Mouse (Mus musculus): Measurements from ENCODE around the gene Gm9970. TPM values are rescaled to one million over a fixed set of nuclear protein-coding genes. Genes with fewer than 3 reads are reported as not detected.

The Gm9970 gene
- polyA plus RNA-seq, 1 experiment: 0.54 TPM

DNA sequence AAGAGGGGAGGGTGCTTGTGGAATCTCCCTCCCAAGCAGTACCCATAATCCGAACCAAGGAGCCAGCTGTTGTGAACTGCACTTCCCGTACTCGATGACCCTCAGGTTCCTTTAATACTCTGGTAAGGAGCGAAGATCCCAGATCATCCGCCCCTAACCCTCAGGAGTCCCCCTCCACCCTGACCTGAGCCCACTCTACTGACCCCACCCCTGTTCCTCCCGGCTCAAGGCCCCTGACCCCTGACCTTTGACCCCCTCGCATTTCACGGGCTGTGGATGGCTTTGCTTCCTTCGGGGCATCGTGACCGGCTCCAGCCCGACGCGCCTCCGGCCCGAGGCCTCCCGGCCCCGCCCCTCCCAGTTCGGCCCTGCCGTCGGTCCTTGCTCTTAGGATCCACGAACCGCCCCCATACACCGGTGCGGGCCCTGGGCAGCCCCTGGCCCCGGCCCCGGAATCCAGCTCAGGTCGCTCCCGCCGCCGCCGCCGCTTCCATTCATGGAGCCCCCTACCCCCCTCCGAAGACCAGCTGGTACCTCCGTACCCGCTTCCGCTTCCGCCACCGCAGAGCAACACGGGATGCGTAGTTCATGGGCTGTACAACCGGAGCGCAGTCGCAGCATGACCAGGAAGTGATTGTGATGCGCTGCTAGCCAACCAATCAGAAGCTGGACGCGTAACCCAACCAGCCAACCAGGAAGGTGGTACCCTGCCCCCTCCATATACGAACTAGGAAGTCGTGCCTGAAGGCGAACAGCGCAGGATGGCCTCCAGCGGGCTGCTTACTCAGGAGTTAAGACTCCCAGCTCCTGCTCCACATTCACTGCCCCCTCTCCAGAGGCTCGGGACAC lies 39.1 kb downstream of the Gm9970 start, which contains the start of gene Zfp513:
Zfp513 (minus strand) TSS at position 562 of the 849 bp plus-strand sequence.
- no peak for TF ChIP-seq GATA1 (IDR thresholded peaks at IDR 0.05; ENCODE audit: low read length)

DNA sequence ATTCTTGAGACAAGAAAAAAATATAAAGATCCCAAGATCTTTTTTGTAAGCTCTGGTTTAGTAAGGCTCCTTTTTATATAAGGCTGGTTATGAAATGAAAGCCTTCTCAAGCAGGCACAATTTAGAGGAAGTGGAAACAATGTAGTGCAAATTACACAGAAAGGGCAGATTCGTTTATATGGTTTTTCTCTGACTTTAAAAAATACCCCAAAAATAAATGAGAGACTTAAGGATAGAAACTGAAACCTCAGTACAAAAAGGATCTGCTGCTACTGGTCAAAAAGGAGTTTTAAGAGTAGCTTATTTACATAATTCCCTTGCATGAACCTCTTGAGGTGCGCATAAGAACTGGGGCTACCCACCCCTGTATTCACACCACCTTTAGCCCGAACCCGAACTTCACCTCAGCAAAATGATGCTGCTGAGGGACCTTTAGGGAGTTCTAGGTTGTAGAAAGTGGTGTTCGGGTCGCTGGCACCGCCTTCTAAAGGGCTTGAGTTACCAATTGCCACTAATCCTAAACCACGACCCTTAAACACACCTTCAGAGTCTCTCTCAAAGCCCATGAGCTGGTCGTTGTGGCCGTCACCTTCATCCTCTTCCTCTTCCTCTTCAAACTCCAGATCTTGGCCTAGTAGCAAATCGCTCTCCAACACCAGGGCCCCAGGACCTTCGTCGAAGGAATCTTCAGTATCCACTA lies 39.8 kb downstream of the Gm9970 start:
- no peak for TF ChIP-seq GATA1 (IDR thresholded peaks at IDR 0.05; ENCODE audit: low read length)

- no peak for TF ChIP-seq GATA1 (IDR thresholded peaks at IDR 0.05; ENCODE audit: low read length)
These were observed 40.7 kb downstream of the Gm9970 start for GRCm38 (mm10) chr5:31200327-31200768.

DNA sequence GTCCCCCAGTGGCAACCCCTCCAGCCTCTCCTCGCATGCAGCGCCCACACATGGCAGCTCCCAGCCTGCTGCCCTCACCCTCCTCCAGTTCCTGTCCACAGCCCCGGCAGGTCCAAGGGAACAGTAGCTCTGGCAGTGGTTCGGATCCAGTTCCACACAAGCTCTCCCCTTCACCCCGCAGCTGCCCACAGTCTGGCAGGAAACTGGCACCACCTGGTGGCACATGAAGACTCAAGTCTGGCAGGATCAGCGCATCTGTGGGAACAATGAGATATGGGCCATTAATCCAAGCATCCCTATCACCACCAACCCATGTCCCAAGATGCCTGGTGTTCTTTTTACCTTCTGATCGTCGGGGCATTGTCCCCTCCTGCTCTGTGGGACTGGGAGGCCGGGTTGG lies 41.1 kb downstream of the Gm9970 start:
- TF ChIP-seq GATA1 (IDR thresholded peaks at IDR 0.05; ENCODE audit: low read length): no peak

DNA sequence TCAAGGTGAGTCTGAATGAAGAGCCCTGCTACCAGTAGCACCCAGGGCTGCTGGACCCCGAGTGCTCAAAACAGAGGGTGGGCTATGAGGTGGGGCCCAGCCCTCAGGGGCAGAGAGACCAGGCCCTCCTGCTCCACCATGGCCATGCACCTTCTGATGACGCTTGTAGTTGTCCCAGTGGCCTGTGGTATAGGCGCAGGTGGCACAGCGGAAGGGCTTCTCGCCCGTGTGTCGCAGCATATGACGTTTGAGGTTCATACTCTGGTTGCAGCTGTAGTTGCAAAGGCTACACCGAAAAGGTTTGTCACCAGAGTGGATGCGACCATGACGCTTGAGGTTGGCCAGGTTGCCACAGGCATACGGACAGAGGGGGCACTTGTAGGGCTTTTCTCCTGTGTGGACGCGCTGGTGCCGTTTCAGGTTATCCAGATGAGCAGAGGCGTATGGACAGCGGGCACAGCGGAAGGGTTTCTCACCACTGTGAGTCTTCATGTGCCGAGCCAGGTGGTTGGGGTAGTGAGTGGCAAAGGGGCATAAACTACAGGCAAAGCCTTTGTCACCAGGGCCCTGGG lies 41.6 kb downstream of the Gm9970 start:
- no peak for TF ChIP-seq GATA1 (IDR thresholded peaks at IDR 0.05; ENCODE audit: low read length)

DNA sequence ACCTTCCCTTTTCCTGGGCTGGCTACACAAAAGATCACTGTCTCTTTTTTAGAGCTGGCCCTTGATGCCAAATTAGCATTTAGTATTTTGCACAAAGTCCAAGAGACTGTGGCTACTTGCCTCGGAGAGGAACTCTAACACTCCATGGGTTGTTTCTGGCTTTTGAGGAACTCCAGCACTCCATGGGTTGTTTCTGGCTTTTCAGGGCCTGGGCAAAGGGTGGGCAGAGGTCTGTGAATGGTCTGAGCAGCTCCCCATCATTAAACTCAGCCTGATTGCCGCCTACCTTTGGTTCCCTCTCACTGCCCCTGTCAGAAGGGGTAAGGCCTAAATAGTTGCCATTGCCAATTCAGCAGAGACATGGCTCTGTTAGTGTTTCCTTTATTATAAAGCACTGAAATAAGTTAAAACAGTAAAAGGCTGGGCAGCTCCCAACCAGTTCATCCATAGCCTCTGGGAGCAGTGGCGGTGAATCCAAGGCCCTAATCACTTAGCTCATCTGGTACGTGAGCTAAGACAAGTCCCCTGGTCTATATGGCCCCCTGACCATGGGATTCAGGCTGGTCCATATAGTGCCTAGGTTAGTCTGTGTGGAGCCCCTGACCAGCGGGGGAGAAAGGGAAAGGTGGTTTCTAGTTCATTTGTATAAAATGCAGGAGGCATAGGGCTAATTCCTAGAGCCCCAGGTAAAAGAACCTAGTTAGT lies 42.3 kb downstream of the Gm9970 start:
- TF ChIP-seq GATA1 (IDR thresholded peaks at IDR 0.05; ENCODE audit: low read length): no peak

- TF ChIP-seq GATA1 (IDR thresholded peaks at IDR 0.05; ENCODE audit: low read length): no peak
These were observed 42.9 kb downstream of the Gm9970 start for GRCm38 (mm10) chr5:31198170-31198569.

- TF ChIP-seq GATA1 (IDR thresholded peaks at IDR 0.05; ENCODE audit: low read length): no peak
These were observed 44.0 kb downstream of the Gm9970 start for GRCm38 (mm10) chr5:31197072-31197471.

DNA sequence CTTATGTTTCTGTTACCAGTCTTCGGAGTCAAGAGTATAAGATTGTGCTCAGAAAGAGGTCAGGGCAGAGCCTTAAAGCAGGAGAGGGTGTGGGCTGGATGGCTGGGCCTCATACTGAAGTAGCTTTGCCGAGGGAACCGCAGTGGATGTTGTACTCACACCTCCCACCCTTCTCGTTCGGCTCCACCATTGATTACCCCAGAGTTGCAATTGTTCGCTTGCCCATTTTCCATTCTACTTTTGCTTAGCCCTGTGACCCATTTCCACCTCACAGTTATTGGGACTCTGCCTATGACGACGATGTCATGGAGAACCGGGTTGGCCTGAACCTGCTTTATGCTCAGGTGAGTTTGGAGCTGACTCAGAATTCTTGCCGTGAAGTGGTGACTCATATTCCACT lies 44.8 kb downstream of the Gm9970 start:
- TF ChIP-seq GATA1 (IDR thresholded peaks at IDR 0.05; ENCODE audit: low read length): no peak

DNA sequence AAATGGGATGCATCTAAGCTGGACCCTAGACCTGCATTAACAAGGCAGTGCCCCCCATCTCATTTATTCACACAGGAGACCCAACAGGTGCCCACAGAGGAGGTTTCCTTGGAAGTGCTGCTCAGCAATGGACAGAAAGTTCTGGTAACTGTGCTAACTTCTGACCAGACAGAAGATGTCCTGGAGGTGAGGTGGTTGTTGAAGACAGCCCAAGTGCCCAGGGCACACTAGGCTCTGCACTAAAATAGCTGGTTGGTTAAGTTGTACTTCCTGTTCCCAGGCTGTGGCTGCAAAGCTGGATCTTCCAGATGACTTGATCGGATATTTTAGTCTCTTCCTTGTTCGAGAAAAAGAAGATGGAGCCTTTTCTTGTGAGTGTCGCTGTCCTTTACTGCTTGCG lies 45.4 kb downstream of the Gm9970 start:
- no peak for TF ChIP-seq GATA1 (IDR thresholded peaks at IDR 0.05; ENCODE audit: low read length)

- TF ChIP-seq GATA1 (IDR thresholded peaks at IDR 0.05; ENCODE audit: low read length): no peak
These were observed 46.2 kb downstream of the Gm9970 start for GRCm38 (mm10) chr5:31194486-31195485.

GRCm38 (mm10) chr5:31193631-31194281 lies 47.3 kb downstream of the Gm9970 start:
- TF ChIP-seq GATA1 (IDR thresholded peaks at IDR 0.05; ENCODE audit: low read length): no peak

DNA sequence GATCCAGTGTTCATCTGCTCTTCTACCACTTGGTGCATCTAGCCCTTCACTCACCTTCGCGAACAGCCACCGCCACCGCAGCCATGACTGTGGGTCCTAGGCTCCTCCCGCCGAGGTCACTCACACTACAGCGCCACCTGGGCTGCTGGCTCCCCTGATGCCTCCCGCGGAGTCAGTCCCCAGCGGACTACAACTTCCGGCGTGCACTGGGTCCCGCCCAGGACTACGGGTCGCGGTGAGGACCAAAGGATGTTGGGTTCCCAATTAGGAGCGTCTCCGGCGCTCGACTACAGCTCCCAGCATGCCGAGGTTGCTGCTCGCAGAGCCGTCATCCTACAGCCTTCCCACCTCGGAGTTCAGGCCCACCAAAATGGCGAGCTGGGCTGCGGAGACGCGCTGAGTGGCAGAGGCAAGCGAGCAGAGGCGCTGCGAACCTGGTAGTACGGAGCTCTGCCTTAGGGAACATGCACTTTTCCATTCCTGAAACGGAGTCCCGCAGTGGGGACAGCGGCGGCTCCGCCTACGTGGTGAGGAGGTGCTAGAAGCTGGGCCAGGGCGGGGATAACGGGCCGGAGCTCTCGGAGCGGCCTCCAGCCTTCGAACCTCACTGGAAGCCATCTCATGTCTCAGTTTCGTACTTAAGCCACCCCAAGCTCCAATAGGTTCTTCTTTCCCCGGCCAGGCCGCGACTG lies 47.9 kb downstream of the Gm9970 start, which contains the start of the genes Snx17 and Eif2b4:
Snx17 (plus strand) TSS at position 289 of the 692 bp plus-strand sequence.
Eif2b4 (minus strand) TSS at position 492 of the 692 bp plus-strand sequence.
- TF ChIP-seq GATA1 (IDR thresholded peaks at IDR 0.05; ENCODE audit: low read length): no peak

Data from G1E-ER4 (cell line).